Mouse (Mus musculus): Measurements from ENCODE around the gene Emc9.

The Emc9 gene

GRCm38 (mm10) chr14:55560202-55561073 lies 24.7 kb downstream of the Emc9 start, which contains the start of gene A730061H03Rik:
Gene A730061H03Rik, minus strand, starts transcription at chr14:55560406.
- peak; percentile 99 for DNase-seq (ENCODE audit: low read depth)

GRCm38 (mm10) chr14:55559799-55560201 lies 25.3 kb downstream of the Emc9 start, which contains the start of gene Dcaf11:
Gene Dcaf11, plus strand, starts transcription at chr14:55560006.
- DNase-seq (ENCODE audit: low read depth) = peak; percentile 94

DNA sequence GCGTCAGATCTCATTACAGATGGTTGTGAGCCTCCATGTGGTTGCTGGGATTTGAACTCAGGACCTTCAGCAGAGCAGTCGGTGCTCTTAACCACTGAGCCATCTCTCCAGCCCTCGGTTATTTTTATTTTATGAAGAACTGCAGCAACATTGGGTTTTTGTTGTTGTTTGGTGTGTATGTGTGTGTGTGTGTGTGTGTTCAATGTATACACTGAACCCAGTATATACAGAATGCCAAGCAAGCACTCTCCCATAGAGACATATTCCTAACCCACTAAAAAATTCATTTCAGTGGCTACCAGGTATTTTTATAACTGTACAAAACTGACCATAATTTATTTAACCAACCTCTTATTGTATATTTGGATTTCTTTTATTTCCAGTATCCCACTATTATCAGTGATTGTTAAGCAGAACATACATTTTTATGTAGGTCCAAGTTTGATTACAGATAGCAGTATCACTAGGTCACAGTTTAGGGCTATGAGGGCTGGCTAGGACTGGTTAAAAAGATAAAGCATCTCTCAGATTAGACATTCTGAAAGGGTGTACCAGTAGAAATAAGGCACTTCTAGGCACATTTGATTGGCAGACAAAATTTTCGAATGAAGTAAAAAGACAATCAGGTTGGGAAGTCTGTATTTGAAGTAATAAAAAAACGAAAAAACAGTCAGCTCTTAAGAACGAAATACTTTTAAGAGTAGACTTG lies 26.2 kb downstream of the Emc9 start:
- peak; percentile 23 for DNase-seq (ENCODE audit: low read depth)

- DNase-seq (ENCODE audit: low read depth) = peak; percentile 32
Observed at GRCm38 (mm10) chr14:55557587-55557986, 27.5 kb downstream of the Emc9 start.

DNA sequence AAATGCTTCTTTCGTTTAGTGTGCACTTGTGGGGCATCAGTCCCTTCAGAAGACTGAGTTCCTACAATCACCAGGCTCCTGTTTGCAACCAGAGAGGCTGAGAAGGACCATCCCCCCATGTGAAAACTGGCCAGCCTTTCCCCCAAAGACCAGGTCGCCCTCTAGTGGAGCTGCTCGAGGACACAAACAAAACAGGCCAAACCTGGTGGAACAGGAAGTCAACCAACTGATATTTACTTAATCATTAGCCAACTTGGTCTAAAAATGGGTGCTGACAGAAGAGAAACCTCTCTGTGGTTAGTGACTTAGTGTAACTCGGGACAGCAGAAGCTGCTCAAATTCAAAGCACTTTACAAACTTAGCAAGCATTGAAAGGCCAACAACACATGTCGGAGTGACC lies 28.1 kb downstream of the Emc9 start:
- peak; percentile 89 for DNase-seq (ENCODE audit: low read depth)

- no peak for DNase-seq (ENCODE audit: low read depth)
Observed at GRCm38 (mm10) chr14:55555788-55556187, 29.3 kb downstream of the Emc9 start.

- no peak for DNase-seq (ENCODE audit: low read depth)
Observed at GRCm38 (mm10) chr14:55554635-55555034, 30.5 kb downstream of the Emc9 start.

- DNase-seq (ENCODE audit: low read depth) = no peak
Observed at GRCm38 (mm10) chr14:55551794-55552193, 33.3 kb downstream of the Emc9 start.

DNA sequence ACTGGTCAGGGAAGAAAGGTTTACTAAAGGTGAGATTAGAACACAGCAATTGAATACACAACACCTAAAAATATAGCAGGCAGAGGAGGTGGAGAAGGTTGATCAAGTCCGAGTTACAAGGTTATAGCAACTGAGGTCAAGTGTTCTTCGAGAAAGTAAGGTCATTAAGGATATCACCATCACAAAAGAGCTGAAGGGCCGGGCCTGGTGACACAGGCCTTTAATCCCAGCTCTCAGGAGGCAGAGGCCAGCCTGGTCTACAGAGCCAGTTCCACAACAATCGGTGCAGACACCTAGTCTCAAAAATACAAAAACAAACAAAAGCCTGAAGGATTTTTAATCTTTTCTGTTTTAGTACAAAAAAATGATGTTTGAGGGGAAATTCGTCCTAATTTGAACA lies 33.8 kb downstream of the Emc9 start:
- no peak for DNase-seq (ENCODE audit: low read depth)

DNA sequence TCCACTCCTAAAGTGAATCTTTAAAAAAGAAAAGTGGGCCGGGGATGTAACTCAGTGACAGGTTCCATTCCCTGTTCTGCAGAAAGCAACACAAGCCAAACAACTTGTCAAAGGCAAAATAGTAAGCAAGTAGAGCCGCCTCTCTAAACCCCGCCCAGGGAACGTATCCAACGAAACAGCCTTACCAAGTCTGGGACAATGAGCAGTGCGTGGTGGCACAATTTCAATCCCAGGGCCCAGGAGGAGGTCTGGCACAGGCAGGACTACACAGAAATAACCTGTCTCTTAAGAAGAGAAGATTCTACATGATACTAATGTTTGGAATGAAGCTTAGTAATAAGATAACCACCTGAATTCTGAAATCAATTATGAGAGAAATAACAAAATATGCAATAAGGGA lies 34.9 kb downstream of the Emc9 start:
- DNase-seq (ENCODE audit: low read depth) = no peak

DNA sequence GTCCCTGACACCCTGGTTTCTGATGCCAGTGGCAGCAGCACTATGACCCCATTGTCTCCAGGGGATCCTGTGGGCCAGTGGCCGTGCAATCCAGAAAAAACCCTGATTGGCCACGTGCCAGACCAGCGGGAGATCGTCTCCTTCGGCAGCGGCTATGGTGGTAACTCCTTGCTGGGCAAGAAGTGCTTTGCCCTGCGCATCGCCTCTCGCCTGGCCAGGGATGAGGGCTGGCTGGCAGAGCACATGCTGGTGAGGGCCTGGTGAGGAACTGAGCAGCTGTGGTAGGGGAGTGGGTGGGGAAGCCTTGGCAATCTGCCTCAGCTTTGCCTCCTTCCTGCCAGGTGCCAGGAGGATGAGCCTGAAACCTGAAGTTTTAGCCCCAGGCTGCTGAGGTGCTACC lies 40.8 kb downstream of the Emc9 start:
- DNase-seq (ENCODE audit: low read depth) = no peak

GRCm38 (mm10) chr14:55542268-55542667 lies 42.8 kb downstream of the Emc9 start:
- DNase-seq (ENCODE audit: low read depth) = no peak

GRCm38 (mm10) chr14:55540787-55541321 lies 44.2 kb downstream of the Emc9 start:
- peak; percentile 53 for DNase-seq (ENCODE audit: low read depth)

- peak; percentile 78 for DNase-seq (ENCODE audit: low read depth)
Observed at GRCm38 (mm10) chr14:55540067-55540786, 44.9 kb downstream of the Emc9 start, which contains the start of gene Pck2. Gene Pck2, plus strand, starts transcription at chr14:55540266.

GRCm38 (mm10) chr14:55536116-55536745 lies 48.9 kb downstream of the Emc9 start:
- peak; percentile 60 for DNase-seq (ENCODE audit: low read depth)

All from induced T-regulatory cell, adult 2 months (primary cell).